Mouse (Mus musculus) limb, embryonic 13.5 days (tissue): ENCODE measurements at regions not wholly inside any gene's neighbourhood (a gene's known extent, or its start where the extent isn't known, plus 50 kb on each side); places are given as distances from the start of the nearest gene placed in this dataset.
A peak's percentile ranks its signal among the peaks of the same experiment; 100 is the strongest.

Source experiments
- ATAC-seq: fragments of 200-750 bp; cut with Nextera tagmentation; 2 replicates; pipeline ENCODE4 v1.8.0; 2017; ENCODE audit warnings: low read depth, moderate number of reproducible peaks, moderate TSS enrichment; ENCODE audit not compliant: low FRiP score
- H3K27ac ChIP-seq: fragments of 300-500 bp; sonication (generic); 2 replicates; pipeline ENCODE4 v1.5.1; 2015; ENCODE audit warnings: inconsistent platforms, mild to moderate bottlenecking, moderate library complexity
- H3K27me3 ChIP-seq: fragments of 300-500 bp; sonication (generic); 2 replicates; pipeline ENCODE4 v1.6.1; 2015; ENCODE audit warnings: mild to moderate bottlenecking, inconsistent platforms
- H3K36me3 ChIP-seq: fragments of 300-500 bp; sonication (generic); 2 replicates; pipeline ENCODE4 v1.6.1; 2015; ENCODE audit warnings: inconsistent platforms, mild to moderate bottlenecking, moderate library complexity
- H3K4me1 ChIP-seq: fragments of 300-500 bp; sonication (generic); 2 replicates; pipeline ENCODE4 v1.6.1; 2015; ENCODE audit warnings: inconsistent platforms
- H3K4me2 ChIP-seq: fragments of 300-500 bp; sonication (generic); replicated peaks from 2 replicates; pipeline ENCODE4 v1.6.1; 2015; ENCODE audit warnings: inconsistent platforms, mild to moderate bottlenecking, moderate library complexity
- H3K4me3 ChIP-seq: fragments of 300-500 bp; sonication (generic); 2 replicates; pipeline ENCODE4 v1.5.1; 2015; ENCODE audit warnings: moderate library complexity, mild to moderate bottlenecking, inconsistent platforms
- H3K9ac ChIP-seq: fragments of 300-500 bp; sonication (generic); 2 replicates; pipeline ENCODE4 v1.6.1; 2015; ENCODE audit warnings: mild to moderate bottlenecking, inconsistent platforms
- H3K9me3 ChIP-seq: fragments of 300-500 bp; sonication (generic); 2 replicates; pipeline ENCODE4 v1.6.1; 2016; ENCODE audit warnings: inconsistent platforms
- WGBS: fragments of 180-500 bp; shearing (Covaris S2); methylation state at CpG from one replicate; pipeline ENCODE4 v1.1.7; 2015; 5-methylcytosine and 5-hydroxymethylcytosine counted together

DNA sequence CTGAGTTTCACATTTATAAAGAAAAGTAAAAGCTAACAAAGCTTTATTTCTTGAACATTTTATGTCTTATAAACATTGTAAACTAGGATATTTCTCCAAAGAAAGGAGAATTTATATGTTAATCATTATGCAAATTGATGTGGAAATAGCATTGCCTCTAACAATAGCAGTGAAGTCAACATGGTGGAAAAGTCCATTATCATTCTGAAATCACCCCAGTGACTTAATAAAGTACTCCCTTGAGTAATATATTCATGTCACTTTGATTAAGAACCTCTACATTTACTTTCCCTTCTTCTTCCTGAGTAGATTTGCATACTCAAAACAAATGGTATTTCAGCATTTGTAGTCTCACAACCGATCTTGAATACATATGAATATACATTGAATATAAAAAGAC is 676.7 kb upstream of the Edil3 start:
- no peaks in the 10 kb centered on the region for H3K36me3 ChIP-seq
- no peak for ATAC-seq
- 88% methylated on average over 1 of the region's 1 CpGs for WGBS

GRCm38 (mm10) chr13:88186579-88186978 is 634.7 kb upstream of the Edil3 start:
- Histone ChIP-seq H3K36me3 (no peaks in the 10 kb centered on the region), H3K4me3 (no peak overlapping the region), H3K9me3 (no peaks in the 10 kb centered on the region), H3K9ac (no peak overlapping the region), H3K27me3 (no peaks in the 10 kb centered on the region), H3K4me2 (no peak overlapping the region), H3K4me1 (no peaks in the 10 kb centered on the region), H3K27ac (no peak overlapping the region)
- no peak for ATAC-seq
- 80% methylated on average over 3 of the region's 3 CpGs for whole genome bisulfite sequencing

More for the DNA sequence above, 676.7 kb upstream of the Edil3 start:
- no peaks in the 10 kb centered on the region for H3K9me3 ChIP-seq
- H3K9ac ChIP-seq: no peak overlapping the region
- H3K4me2 ChIP-seq: no peak overlapping the region
- H3K27ac ChIP-seq: no peak overlapping the region
- no peaks in the 10 kb centered on the region for H3K4me1 ChIP-seq
- H3K4me3 ChIP-seq: no peak overlapping the region
- H3K27me3 ChIP-seq: no peaks in the 10 kb centered on the region

DNA sequence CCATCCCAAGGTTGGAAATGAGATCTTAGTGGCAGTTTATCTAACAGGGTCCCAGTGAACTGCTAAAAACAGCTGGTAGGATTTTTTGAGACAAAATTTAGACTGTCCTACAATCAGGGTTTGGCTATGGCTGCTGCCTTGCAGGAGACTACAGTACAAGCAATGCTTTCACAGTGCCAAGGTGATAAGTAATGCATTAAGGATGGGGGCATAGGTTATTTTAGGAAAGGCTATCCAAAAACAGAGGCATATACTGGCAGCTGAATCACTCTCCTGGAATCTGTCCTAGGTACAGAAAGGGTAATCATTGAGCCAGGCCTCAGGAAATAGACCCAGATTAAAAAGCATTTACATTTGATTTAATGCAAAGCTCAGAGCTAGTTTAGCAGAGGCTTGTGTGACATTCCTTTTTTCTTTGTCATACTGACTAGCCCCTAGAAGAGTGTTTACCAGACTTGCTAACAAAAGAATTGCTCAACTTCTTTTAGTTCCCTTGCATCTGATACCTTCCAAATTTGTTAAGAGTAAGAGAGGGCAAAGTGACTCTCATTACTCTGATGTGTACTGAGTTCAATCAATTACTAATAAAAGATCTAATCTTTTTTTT is 619.5 kb upstream of the Edil3 start:
- ATAC-seq: no peak
- Histone ChIP-seq H3K9ac (no peak overlapping the region), H3K4me3 (no peak overlapping the region), H3K4me2 (no peak overlapping the region), H3K9me3 (no peaks in the 10 kb centered on the region), H3K36me3 (no peaks in the 10 kb centered on the region), H3K27me3 (no peaks in the 10 kb centered on the region), H3K27ac (no peak overlapping the region), H3K4me1 (no peaks in the 10 kb centered on the region)

DNA sequence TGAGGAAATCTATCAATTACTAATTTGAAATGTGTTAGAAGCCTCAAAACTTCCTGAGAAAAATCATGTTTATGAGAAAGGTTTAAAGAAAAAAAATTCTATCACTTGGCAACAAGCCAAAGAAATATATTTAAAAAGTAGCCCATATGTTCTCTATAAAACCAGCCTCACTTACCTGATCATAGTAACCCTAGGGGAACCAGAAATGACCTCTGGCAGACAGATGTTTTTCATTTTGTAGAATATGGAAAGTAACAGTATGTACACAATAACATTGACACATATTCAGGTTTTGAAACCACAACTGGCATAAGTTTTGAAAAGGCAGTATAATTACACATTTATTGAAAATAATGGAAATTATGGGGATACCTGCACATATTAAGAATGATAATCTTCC is 580.8 kb upstream of the Edil3 start:
- Histone ChIP-seq H3K36me3 (no peaks in the 10 kb centered on the region), H3K9me3 (no peaks in the 10 kb centered on the region), H3K27me3 (no peaks in the 10 kb centered on the region), H3K4me2 (no peak overlapping the region), H3K27ac (no peak overlapping the region), H3K9ac (no peak overlapping the region), H3K4me3 (no peak overlapping the region), H3K4me1 (no peaks in the 10 kb centered on the region)
- ATAC-seq: peak; percentile 54; the same call in 1 of the 2 replicates
